In the genomic region with DNA sequence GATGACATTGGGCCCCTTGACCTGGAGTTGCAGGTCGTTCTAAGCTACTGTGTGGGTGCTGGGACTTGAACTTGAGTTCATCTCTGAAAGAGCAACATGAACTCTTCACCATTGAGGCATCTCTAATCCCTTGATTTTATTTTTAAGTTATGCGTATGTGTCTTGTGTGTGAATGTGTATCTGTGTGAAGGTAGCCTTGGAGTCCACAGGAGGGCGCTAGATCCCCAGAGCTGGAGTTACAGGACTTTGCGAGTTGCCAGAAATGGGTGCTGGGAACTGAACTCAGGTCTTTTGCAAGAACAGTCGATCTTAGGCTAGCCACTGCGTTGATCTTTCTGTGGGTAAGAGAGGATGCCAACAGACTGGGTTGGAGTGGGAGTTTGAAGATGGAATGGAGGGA, we compare ENCODE assay signal across 12 mouse cellular contexts. TPM values are rescaled to one million over a fixed set of nuclear protein-coding genes. Genes with fewer than 3 reads are reported as not detected.
DNase-seq lines count a peak whose midpoint lies in the region; ATAC-seq and TF ChIP-seq lines count a peak whose summit lies in the region.
"Had no signal": no experiment of that assay in that cellular context is flagged by ENCODE, and none has a peak within 500 bp of the region (broad histone marks: within the 10 kb centered on the region; RNA-seq: fewer than 3 reads in every experiment).

No protein-coding gene starts in this region.

- H3K36me3 ChIP-seq in heart, embryonic 10.5 days = no peaks in the 10 kb centered on the region
- H3K36me3 ChIP-seq: intestine, embryonic 15.5 days; liver, embryonic 13.5 days had no signal

- no peak for TF ChIP-seq CTCF in lung, adult 2 months (IDR thresholded peaks at IDR 0.05; ENCODE audit: insufficient read depth, low read length)

- no peak for ATAC-seq in erythroblast, adult 5-6 weeks (replicated peaks; ENCODE audit: low FRiP score, poor library complexity, severe bottlenecking)

- no peak overlapping the region for H3K4me3 ChIP-seq in heart, embryonic 10.5 days
- H3K4me3 ChIP-seq in lung, adult 2 months (replicated peaks; ENCODE audit: extremely low read depth, low read depth, low read length) = no peak overlapping the region
- H3K4me3 ChIP-seq: intestine, embryonic 15.5 days; liver, embryonic 13.5 days; myocyte had no signal

- DNase-seq in heart, adult 18-20 months = peak; percentile 11 to 49
- DNase-seq in heart, embryonic 10.5 days (ENCODE audit: low spot score) = no peak
- DNase-seq in lung, adult 18-20 months = peak; percentile 17 to 31
- DNase-seq in lung, adult 2 months = no peak
- peak; percentile 85 for DNase-seq in ZHBTc4 (ENCODE audit: low read depth, low spot score)
- peak; percentile 40 for DNase-seq in naive thymus-derived CD4-positive, alpha-beta T cell, adult 2 months (ENCODE audit: low read depth)
- no peak for DNase-seq in gastrocnemius, postnatal 10 days

- TF ChIP-seq POLR2A in lung, adult 2 months (IDR thresholded peaks at IDR 0.05; ENCODE audit: borderline replicate concordance, extremely low read depth, low read depth, low read length) = no peak

- peaks cover 3% of the 10 kb centered on the region for H3K9me3 ChIP-seq in heart, embryonic 10.5 days
- H3K9me3 ChIP-seq: intestine, embryonic 15.5 days; liver, embryonic 13.5 days had no signal

- peaks cover 42% of the 10 kb centered on the region for H3K27me3 ChIP-seq in heart, embryonic 10.5 days (ENCODE audit: insufficient read depth, poor library complexity, severe bottlenecking)

- WGBS in heart, embryonic 10.5 days = 74% methylated on average over 6 of the region's 6 CpGs
- 80% methylated on average over 6 of the region's 6 CpGs for WGBS in lung, adult 2 months

- H3K4me1 ChIP-seq in heart, embryonic 10.5 days = peaks cover 25% of the 10 kb centered on the region
- H3K4me1 ChIP-seq in lung, adult 2 months (ENCODE audit: control insufficient read depth, insufficient read depth, low read length) = no peaks in the 10 kb centered on the region

- no peak overlapping the region for H3K27ac ChIP-seq in heart, embryonic 10.5 days
- H3K27ac ChIP-seq: intestine, embryonic 15.5 days; liver, embryonic 13.5 days had no signal

RNA-seq across cellular contexts. Expression of gene Slc45a1, which starts 4.5 kb away (rescaled TPM):
- not detected for total RNA-seq in heart, adult 18-20 months (2021)
- polyA plus RNA-seq in heart, embryonic 10.5 days (2016; fragmentation: Nextera tagmentation; extraction: Ambion mirVana) = 0.10 and 0.15 TPM in 2 replicates
- polyA plus RNA-seq in lung, adult 2 months (2012; rRNA removed) = 0.05 TPM in 1 of 2 replicates, not detected in the other
- total RNA-seq in erythroblast, adult 5-6 weeks (2015; ENCODE audit: low replicate concordance) = not detected in 2 replicates
- not detected in 2 replicates for total RNA-seq in erythroblast, adult 5-6 weeks (2017; ENCODE audit: low replicate concordance)
- total RNA-seq in gastrocnemius, postnatal 10 days (2021) = not detected
- polyA plus RNA-seq: liver, embryonic 13.5 days; myocyte; spleen, adult 2 months had no signal

Comparison
In these comparisons a context has a peak if more than half of its experiments do, and no peak if none do; other contexts are left out.
1. DNase-seq: peak in heart, adult 18-20 months (2 of 2), lung, adult 18-20 months (2 of 2), ZHBTc4 (single experiment) and naive thymus-derived CD4-positive, alpha-beta T cell, adult 2 months (single experiment); none in heart, embryonic 10.5 days (single experiment), lung, adult 2 months (single experiment) and gastrocnemius, postnatal 10 days (single experiment).